Mouse (Mus musculus): ENCODE results near the gene Abcd2. TPM values are rescaled to one million over a fixed set of nuclear protein-coding genes. Genes with fewer than 3 reads are reported as not detected.

Abcd2 gene
- polyA plus RNA-seq (2014; fragmentation: Nextera tagmentation; extraction: Ambion mirVana), result 2.0 and 2.4 TPM in 2 replicates

- ATAC-seq (ENCODE audit: insufficient number of reproducible peaks, insufficient read depth, low FRiP score, low read depth), result peak; percentile 93; the same call in 1 of the 2 replicates
- H3K36me3 ChIP-seq (ENCODE audit: control insufficient read depth, insufficient read depth, low read length), result no peaks in the 10 kb centered on the region
- peak within 1 kb of the TSS; percentile 66 for H3K4me2 ChIP-seq (replicated peaks; ENCODE audit: low read depth, low read length)
- peak within 1 kb of the TSS; percentile 61; the same call in 1 of the 2 replicates for H3K27ac ChIP-seq (ENCODE audit: low read length)
- H3K4me3 ChIP-seq (ENCODE audit: low read depth, low read length), result peak within 1 kb of the TSS; percentile 29
- no peaks in the 10 kb centered on the region for H3K4me1 ChIP-seq (ENCODE audit: control insufficient read depth, insufficient read depth, low read length)
- WGBS, result under 1% methylated on average over 22 of the region's 22 CpGs
- no peaks in the 10 kb centered on the region for H3K27me3 ChIP-seq (ENCODE audit: control insufficient read depth, insufficient read depth, low read length)
- H3K9ac ChIP-seq (replicated peaks; ENCODE audit: low read depth, low read length), result peak within 1 kb of the TSS; percentile 19; the same call in 1 of the 2 replicates
- no peaks in the 10 kb centered on the region for H3K9me3 ChIP-seq (ENCODE audit: control insufficient read depth, low read depth, low read length)
Measured at GRCm38 (mm10) chr15:91191412-91192222, at the start of gene Abcd2. Gene Abcd2 (minus strand): TSS chr15:91191799.

- Histone ChIP-seq H3K4me2 (replicated peaks; ENCODE audit: low read depth, low read length) (no peak overlapping the region), H3K9me3 (ENCODE audit: control insufficient read depth, low read depth, low read length) (no peaks in the 10 kb centered on the region), H3K27ac (ENCODE audit: low read length) (no peak overlapping the region), H3K4me1 (ENCODE audit: control insufficient read depth, insufficient read depth, low read length) (no peaks in the 10 kb centered on the region), H3K4me3 (ENCODE audit: low read depth, low read length) (no peak overlapping the region), H3K36me3 (ENCODE audit: control insufficient read depth, insufficient read depth, low read length) (no peaks in the 10 kb centered on the region), H3K9ac (replicated peaks; ENCODE audit: low read depth, low read length) (no peak overlapping the region), H3K27me3 (ENCODE audit: control insufficient read depth, insufficient read depth, low read length) (no peaks in the 10 kb centered on the region)
- ATAC-seq (ENCODE audit: insufficient number of reproducible peaks, insufficient read depth, low FRiP score, low read depth), result no peak
- 84% methylated on average over 3 of the region's 3 CpGs for WGBS
Measured at GRCm38 (mm10) chr15:91240683-91241335, 49.2 kb upstream of the Abcd2 start.

- no peak for ATAC-seq (ENCODE audit: insufficient number of reproducible peaks, insufficient read depth, low FRiP score, low read depth)
- H3K27me3 ChIP-seq (ENCODE audit: control insufficient read depth, insufficient read depth, low read length), result no peaks in the 10 kb centered on the region
Measured at GRCm38 (mm10) chr15:91237294-91237693, 45.7 kb upstream of the Abcd2 start.

GRCm38 (mm10) chr15:91206518-91206917, 14.9 kb upstream of the Abcd2 start:
- H3K36me3 ChIP-seq (ENCODE audit: control insufficient read depth, insufficient read depth, low read length), result no peaks in the 10 kb centered on the region
- no peak overlapping the region for H3K27ac ChIP-seq (ENCODE audit: low read length)
- no peak overlapping the region for H3K9ac ChIP-seq (replicated peaks; ENCODE audit: low read depth, low read length)
- no peak overlapping the region for H3K4me2 ChIP-seq (replicated peaks; ENCODE audit: low read depth, low read length)
- no peak for ATAC-seq (ENCODE audit: insufficient number of reproducible peaks, insufficient read depth, low FRiP score, low read depth)
- no peaks in the 10 kb centered on the region for H3K9me3 ChIP-seq (ENCODE audit: control insufficient read depth, low read depth, low read length)
- 82% methylated on average over 5 of the region's 5 CpGs for WGBS
- no peaks in the 10 kb centered on the region for H3K27me3 ChIP-seq (ENCODE audit: control insufficient read depth, insufficient read depth, low read length)
- H3K4me3 ChIP-seq (ENCODE audit: low read depth, low read length), result no peak overlapping the region
- no peaks in the 10 kb centered on the region for H3K4me1 ChIP-seq (ENCODE audit: control insufficient read depth, insufficient read depth, low read length)

More at GRCm38 (mm10) chr15:91237294-91237693, 45.7 kb upstream of the Abcd2 start:
- H3K27ac ChIP-seq (ENCODE audit: low read length), result no peak overlapping the region
- no peaks in the 10 kb centered on the region for H3K36me3 ChIP-seq (ENCODE audit: control insufficient read depth, insufficient read depth, low read length)
- H3K9ac ChIP-seq (replicated peaks; ENCODE audit: low read depth, low read length), result no peak overlapping the region
- H3K4me1 ChIP-seq (ENCODE audit: control insufficient read depth, insufficient read depth, low read length), result no peaks in the 10 kb centered on the region
- H3K9me3 ChIP-seq (ENCODE audit: control insufficient read depth, low read depth, low read length), result no peaks in the 10 kb centered on the region
- no peak overlapping the region for H3K4me3 ChIP-seq (ENCODE audit: low read depth, low read length)
- H3K4me2 ChIP-seq (replicated peaks; ENCODE audit: low read depth, low read length), result no peak overlapping the region
- 90% methylated on average over 5 of the region's 5 CpGs for WGBS

GRCm38 (mm10) chr15:91203521-91203920, 11.9 kb upstream of the Abcd2 start:
- ATAC-seq (ENCODE audit: insufficient number of reproducible peaks, insufficient read depth, low FRiP score, low read depth), result no peak
- H3K4me3 ChIP-seq (ENCODE audit: low read depth, low read length), result no peak overlapping the region
- H3K27me3 ChIP-seq (ENCODE audit: control insufficient read depth, insufficient read depth, low read length), result no peaks in the 10 kb centered on the region
- H3K4me1 ChIP-seq (ENCODE audit: control insufficient read depth, insufficient read depth, low read length), result no peaks in the 10 kb centered on the region
- H3K36me3 ChIP-seq (ENCODE audit: control insufficient read depth, insufficient read depth, low read length), result no peaks in the 10 kb centered on the region
- H3K4me2 ChIP-seq (replicated peaks; ENCODE audit: low read depth, low read length), result no peak overlapping the region
- H3K9ac ChIP-seq (replicated peaks; ENCODE audit: low read depth, low read length), result no peak overlapping the region
- no peak overlapping the region for H3K27ac ChIP-seq (ENCODE audit: low read length)
- 79% methylated on average over 3 of the region's 3 CpGs for WGBS
- H3K9me3 ChIP-seq (ENCODE audit: control insufficient read depth, low read depth, low read length), result no peaks in the 10 kb centered on the region

- WGBS, result 93% methylated on average over 1 of the region's 1 CpGs
- ATAC-seq (ENCODE audit: insufficient number of reproducible peaks, insufficient read depth, low FRiP score, low read depth), result no peak
Measured at GRCm38 (mm10) chr15:91202486-91202885, 10.9 kb upstream of the Abcd2 start.

GRCm38 (mm10) chr15:91200833-91201232, 9.2 kb upstream of the Abcd2 start:
- WGBS, result 80% methylated on average over 1 of the region's 1 CpGs
- no peaks in the 10 kb centered on the region for H3K36me3 ChIP-seq (ENCODE audit: control insufficient read depth, insufficient read depth, low read length)

More at GRCm38 (mm10) chr15:91202486-91202885, 10.9 kb upstream of the Abcd2 start:
- H3K4me3 ChIP-seq (ENCODE audit: low read depth, low read length), result no peak overlapping the region
- no peaks in the 10 kb centered on the region for H3K27me3 ChIP-seq (ENCODE audit: control insufficient read depth, insufficient read depth, low read length)
- no peak overlapping the region for H3K27ac ChIP-seq (ENCODE audit: low read length)
- no peaks in the 10 kb centered on the region for H3K36me3 ChIP-seq (ENCODE audit: control insufficient read depth, insufficient read depth, low read length)
- H3K4me2 ChIP-seq (replicated peaks; ENCODE audit: low read depth, low read length), result no peak overlapping the region
- no peaks in the 10 kb centered on the region for H3K9me3 ChIP-seq (ENCODE audit: control insufficient read depth, low read depth, low read length)
- no peak overlapping the region for H3K9ac ChIP-seq (replicated peaks; ENCODE audit: low read depth, low read length)
- H3K4me1 ChIP-seq (ENCODE audit: control insufficient read depth, insufficient read depth, low read length), result no peaks in the 10 kb centered on the region

GRCm38 (mm10) chr15:91199256-91199905, 7.8 kb upstream of the Abcd2 start, which contains the start of gene CN725425:
Gene CN725425 (plus strand): TSS chr15:91199494.
- no peak within 1 kb of the TSS for H3K4me2 ChIP-seq (replicated peaks; ENCODE audit: low read depth, low read length)
- no peaks in the 10 kb centered on the region for H3K36me3 ChIP-seq (ENCODE audit: control insufficient read depth, insufficient read depth, low read length)
- H3K27me3 ChIP-seq (ENCODE audit: control insufficient read depth, insufficient read depth, low read length), result no peaks in the 10 kb centered on the region
- no peak for ATAC-seq (ENCODE audit: insufficient number of reproducible peaks, insufficient read depth, low FRiP score, low read depth)
- no peak within 1 kb of the TSS for H3K9ac ChIP-seq (replicated peaks; ENCODE audit: low read depth, low read length)
- no peaks in the 10 kb centered on the region for H3K4me1 ChIP-seq (ENCODE audit: control insufficient read depth, insufficient read depth, low read length)
- WGBS, result 88% methylated on average over 30 of the region's 30 CpGs
- no peaks in the 10 kb centered on the region for H3K9me3 ChIP-seq (ENCODE audit: control insufficient read depth, low read depth, low read length)
- H3K27ac ChIP-seq (ENCODE audit: low read length), result no peak within 1 kb of the TSS
- no peak within 1 kb of the TSS for H3K4me3 ChIP-seq (ENCODE audit: low read depth, low read length)

More at GRCm38 (mm10) chr15:91200833-91201232, 9.2 kb upstream of the Abcd2 start:
- ATAC-seq (ENCODE audit: insufficient number of reproducible peaks, insufficient read depth, low FRiP score, low read depth), result no peak
- Histone ChIP-seq H3K27me3 (ENCODE audit: control insufficient read depth, insufficient read depth, low read length) (no peaks in the 10 kb centered on the region), H3K4me1 (ENCODE audit: control insufficient read depth, insufficient read depth, low read length) (no peaks in the 10 kb centered on the region), H3K9me3 (ENCODE audit: control insufficient read depth, low read depth, low read length) (no peaks in the 10 kb centered on the region), H3K9ac (replicated peaks; ENCODE audit: low read depth, low read length) (no peak overlapping the region), H3K4me2 (replicated peaks; ENCODE audit: low read depth, low read length) (no peak overlapping the region), H3K27ac (ENCODE audit: low read length) (no peak overlapping the region), H3K4me3 (ENCODE audit: low read depth, low read length) (no peak overlapping the region)

Measured in stomach, embryonic 14.5 days (tissue).